Mouse (Mus musculus): ENCODE measurements around the gene Dennd1c.

DNA sequence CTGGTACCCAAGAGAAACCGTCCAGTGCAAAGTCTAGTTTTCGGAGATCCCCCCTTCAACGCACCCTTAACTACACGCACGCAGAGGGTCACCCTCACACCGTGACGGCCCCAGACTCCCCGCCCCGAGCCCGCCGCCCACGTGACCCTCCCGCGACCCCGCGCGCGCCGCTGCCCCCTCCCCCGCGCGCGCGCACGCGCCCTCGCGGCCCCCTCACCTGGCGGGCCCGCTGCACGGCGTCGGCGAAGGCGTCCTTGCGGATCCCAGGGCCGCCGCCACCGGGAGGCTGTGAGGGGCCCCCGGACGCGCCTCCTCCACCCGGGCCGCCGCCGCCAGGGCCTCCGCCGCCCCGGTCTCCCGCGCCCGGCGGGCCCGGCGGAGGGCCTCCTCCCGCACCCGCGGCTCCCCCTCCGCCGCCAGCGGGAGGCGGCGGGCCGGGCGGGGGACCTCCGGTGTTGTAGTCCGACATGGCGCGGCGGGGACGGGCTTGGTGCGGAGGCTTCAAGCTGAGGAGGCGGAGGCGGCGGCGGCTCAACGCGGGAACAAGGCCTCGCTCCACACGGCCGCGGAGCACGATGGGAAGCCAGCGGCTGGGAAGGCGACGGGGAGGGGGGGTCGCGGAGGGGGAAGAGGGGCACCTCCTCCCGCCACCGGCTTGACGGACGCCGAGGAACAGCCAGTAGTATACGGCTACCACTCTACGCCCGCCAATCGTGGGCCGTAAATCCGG lies 47.2 kb downstream of the Dennd1c start, which contains the start of gene Khsrp:
- TF ChIP-seq ELF1 (IDR thresholded peaks at IDR 0.05; ENCODE audit: low read depth, low read length) = peak; percentile 31; the same call in 1 of the 2 replicates
- no peak for TF ChIP-seq ZNF384 (IDR thresholded peaks at IDR 0.05; ENCODE audit: low read depth, low read length)
- peak; percentile 73 for TF ChIP-seq POLR2A (IDR thresholded peaks at IDR 0.05; ENCODE audit: low read depth, low read length)
